Mouse (Mus musculus) C2C12 (cell line): ENCODE data around the gene Nceh1.

Experiments
- CEBPB ChIP-seq: IDR thresholded peaks from one replicate; pipeline ENCODE4 v1.6.1; 2011; ENCODE audit warnings: low read depth, mild to moderate bottlenecking, control low read depth, moderate library complexity
- CTCF ChIP-seq: IDR thresholded peaks from one replicate; pipeline ENCODE4 v1.5.1; 2011; ENCODE audit not compliant: control insufficient read depth, insufficient read depth, insufficient read length
- MYOD1 ChIP-seq: IDR thresholded peaks from one replicate; pipeline ENCODE4 v1.6.1; 2011; ENCODE audit warnings: low read depth; ENCODE audit not compliant: control insufficient read depth, insufficient read length
- MYOG ChIP-seq: IDR thresholded peaks from one replicate; pipeline ENCODE4 v1.6.1; 2011; ENCODE audit not compliant: control insufficient read depth, insufficient read length; ENCODE audit errors: extremely low read depth
- USF1 ChIP-seq: IDR thresholded peaks from one replicate; pipeline ENCODE4 v1.6.1; 2011; ENCODE audit warnings: low read depth, mild to moderate bottlenecking, control low read depth, moderate library complexity

DNA sequence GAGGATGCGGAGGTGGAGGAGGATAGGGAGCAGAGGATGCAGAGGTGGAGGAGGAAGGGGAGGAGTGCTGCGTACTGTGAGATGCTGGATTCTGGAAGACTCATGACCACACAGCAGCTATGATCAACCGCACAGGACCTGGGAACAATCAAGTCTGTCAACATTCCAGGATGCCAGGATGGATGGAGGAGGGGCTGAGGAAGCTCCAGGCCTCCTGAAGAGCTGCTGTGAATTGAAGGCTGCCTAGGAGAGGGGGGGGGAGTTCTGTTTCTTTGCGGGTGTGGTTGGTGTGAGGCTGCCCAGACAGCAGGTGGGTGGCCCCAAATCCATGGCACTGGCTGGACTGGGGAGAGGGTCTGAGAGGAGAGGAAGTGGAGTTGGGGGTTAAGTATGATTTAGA lies 23.9 kb upstream of the Nceh1 start:
- TF ChIP-seq MYOD1: no peak
- TF ChIP-seq CEBPB: no peak
- no peak for TF ChIP-seq CTCF
- no peak for TF ChIP-seq MYOG
- no peak for TF ChIP-seq USF1
